Mouse (Mus musculus): ENCODE measurements at regions not wholly inside any gene's neighbourhood (a gene's known extent, or its start where the extent isn't known, plus 50 kb on each side); places are given as distances from the start of the nearest gene placed in this dataset.

- H3K79me2 ChIP-seq (ENCODE audit: control insufficient read depth, insufficient read depth): no peaks in the 10 kb centered on the region
- no peaks in the 10 kb centered on the region for H3K36me3 ChIP-seq (ENCODE audit: control insufficient read depth, insufficient read depth)
- H3K27me3 ChIP-seq (ENCODE audit: control insufficient read depth, insufficient read depth, insufficient read length): peaks cover 3% of the 10 kb centered on the region
- no peak for TF ChIP-seq MAX (IDR thresholded peaks at IDR 0.05)
- no peak for TF ChIP-seq FOSL1 (IDR thresholded peaks at IDR 0.05; ENCODE audit: insufficient read depth, low read length, poor library complexity, severe bottlenecking)
- TF ChIP-seq MYOD1 (IDR thresholded peaks at IDR 0.05; ENCODE audit: control insufficient read depth, insufficient read length, low read depth): no peak
- TF ChIP-seq MYOG (IDR thresholded peaks at IDR 0.05; ENCODE audit: control insufficient read depth, extremely low read depth, insufficient read length): no peak
- TF ChIP-seq USF1 (IDR thresholded peaks at IDR 0.05; ENCODE audit: low read depth): no peak
- no peak for TF ChIP-seq CTCF (IDR thresholded peaks at IDR 0.05; ENCODE audit: control insufficient read depth, insufficient read depth, insufficient read length)
- TF ChIP-seq CEBPB (IDR thresholded peaks at IDR 0.05; ENCODE audit: low read depth): no peak
- no peaks in the 10 kb centered on the region for H3K79me3 ChIP-seq (ENCODE audit: low read depth)
- H3K4me3 ChIP-seq (ENCODE audit: insufficient read depth, poor library complexity, severe bottlenecking): no peak overlapping the region
- H3ac ChIP-seq (ENCODE audit: control insufficient read depth, insufficient read length, low read depth): no peak overlapping the region
Measured at GRCm38 (mm10) chr9:43981376-43981775, 61.8 kb upstream of the Thy1 start.

GRCm38 (mm10) chr9:43982359-43982889 lies 60.8 kb upstream of the Thy1 start:
- Histone ChIP-seq H3K4me3 (ENCODE audit: insufficient read depth, poor library complexity, severe bottlenecking) (no peak overlapping the region), H3K27me3 (ENCODE audit: control insufficient read depth, insufficient read depth, insufficient read length) (no peaks in the 10 kb centered on the region), H3K79me3 (ENCODE audit: low read depth) (no peaks in the 10 kb centered on the region), H3K79me2 (ENCODE audit: control insufficient read depth, insufficient read depth) (no peaks in the 10 kb centered on the region), H3K36me3 (ENCODE audit: control insufficient read depth, insufficient read depth) (no peaks in the 10 kb centered on the region), H3ac (ENCODE audit: control insufficient read depth, insufficient read length, low read depth) (no peak overlapping the region)
- TF ChIP-seq FOSL1 (IDR thresholded peaks at IDR 0.05; ENCODE audit: insufficient read depth, low read length, poor library complexity, severe bottlenecking) (no peak), CEBPB (IDR thresholded peaks at IDR 0.05; ENCODE audit: low read depth) (no peak), CTCF (IDR thresholded peaks at IDR 0.05; ENCODE audit: control insufficient read depth, insufficient read depth, insufficient read length) (no peak), MAX (IDR thresholded peaks at IDR 0.05) (no peak), MYOG (IDR thresholded peaks at IDR 0.05; ENCODE audit: control insufficient read depth, extremely low read depth, insufficient read length) (no peak), MYOD1 (IDR thresholded peaks at IDR 0.05; ENCODE audit: control insufficient read depth, insufficient read length, low read depth) (no peak), USF1 (IDR thresholded peaks at IDR 0.05; ENCODE audit: low read depth) (no peak)

- Histone ChIP-seq H3K79me3 (ENCODE audit: low read depth) (no peaks in the 10 kb centered on the region), H3K4me3 (ENCODE audit: insufficient read depth, poor library complexity, severe bottlenecking) (no peak overlapping the region), H3K79me2 (ENCODE audit: control insufficient read depth, insufficient read depth) (no peaks in the 10 kb centered on the region), H3K27me3 (ENCODE audit: control insufficient read depth, insufficient read depth, insufficient read length) (no peaks in the 10 kb centered on the region), H3ac (ENCODE audit: control insufficient read depth, insufficient read length, low read depth) (no peak overlapping the region), H3K36me3 (ENCODE audit: control insufficient read depth, insufficient read depth) (no peaks in the 10 kb centered on the region)
- no peak for TF ChIP-seq MYOG (IDR thresholded peaks at IDR 0.05; ENCODE audit: control insufficient read depth, extremely low read depth, insufficient read length)
- no peak for TF ChIP-seq FOSL1 (IDR thresholded peaks at IDR 0.05; ENCODE audit: insufficient read depth, low read length, poor library complexity, severe bottlenecking)
- TF ChIP-seq MYOD1 (IDR thresholded peaks at IDR 0.05; ENCODE audit: control insufficient read depth, insufficient read length, low read depth): no peak
- TF ChIP-seq MAX (IDR thresholded peaks at IDR 0.05): no peak
Measured at GRCm38 (mm10) chr9:43983220-43983619, 60.0 kb upstream of the Thy1 start.

GRCm38 (mm10) chr9:43984181-43985062 lies 58.8 kb upstream of the Thy1 start:
- Histone ChIP-seq H3K4me3 (ENCODE audit: insufficient read depth, poor library complexity, severe bottlenecking) (no peak overlapping the region), H3K27me3 (ENCODE audit: control insufficient read depth, insufficient read depth, insufficient read length) (no peaks in the 10 kb centered on the region), H3K79me2 (ENCODE audit: control insufficient read depth, insufficient read depth) (no peaks in the 10 kb centered on the region), H3ac (ENCODE audit: control insufficient read depth, insufficient read length, low read depth) (no peak overlapping the region), H3K79me3 (ENCODE audit: low read depth) (no peaks in the 10 kb centered on the region), H3K36me3 (ENCODE audit: control insufficient read depth, insufficient read depth) (no peaks in the 10 kb centered on the region)
- peak; percentile 71 for TF ChIP-seq CTCF (IDR thresholded peaks at IDR 0.05; ENCODE audit: control insufficient read depth, insufficient read depth, insufficient read length)
- no peak for TF ChIP-seq MAX (IDR thresholded peaks at IDR 0.05)

- TF ChIP-seq USF1 (IDR thresholded peaks at IDR 0.05; ENCODE audit: low read depth): no peak
- TF ChIP-seq CTCF (IDR thresholded peaks at IDR 0.05; ENCODE audit: control insufficient read depth, insufficient read depth, insufficient read length): no peak
- no peak for TF ChIP-seq FOSL1 (IDR thresholded peaks at IDR 0.05; ENCODE audit: insufficient read depth, low read length, poor library complexity, severe bottlenecking)
Measured at GRCm38 (mm10) chr9:43987957-43988356, 55.2 kb upstream of the Thy1 start.

More at GRCm38 (mm10) chr9:43987957-43988356, 55.2 kb upstream of the Thy1 start:
- Histone ChIP-seq H3K27me3 (ENCODE audit: control insufficient read depth, insufficient read depth, insufficient read length) (no peaks in the 10 kb centered on the region), H3K79me3 (ENCODE audit: low read depth) (no peaks in the 10 kb centered on the region), H3ac (ENCODE audit: control insufficient read depth, insufficient read length, low read depth) (no peak overlapping the region), H3K36me3 (ENCODE audit: control insufficient read depth, insufficient read depth) (no peaks in the 10 kb centered on the region), H3K4me3 (ENCODE audit: insufficient read depth, poor library complexity, severe bottlenecking) (no peak overlapping the region), H3K79me2 (ENCODE audit: control insufficient read depth, insufficient read depth) (no peaks in the 10 kb centered on the region)
